Mouse (Mus musculus): Measurements from ENCODE around the gene Rab3gap2. TPM values are rescaled to one million over a fixed set of nuclear protein-coding genes. Genes with fewer than 3 reads are reported as not detected.
A peak's percentile ranks its signal among the peaks of the same experiment; 100 is the strongest.

The Rab3gap2 gene
- polyA plus RNA-seq, 1 experiment = 23.6 TPM

DNA sequence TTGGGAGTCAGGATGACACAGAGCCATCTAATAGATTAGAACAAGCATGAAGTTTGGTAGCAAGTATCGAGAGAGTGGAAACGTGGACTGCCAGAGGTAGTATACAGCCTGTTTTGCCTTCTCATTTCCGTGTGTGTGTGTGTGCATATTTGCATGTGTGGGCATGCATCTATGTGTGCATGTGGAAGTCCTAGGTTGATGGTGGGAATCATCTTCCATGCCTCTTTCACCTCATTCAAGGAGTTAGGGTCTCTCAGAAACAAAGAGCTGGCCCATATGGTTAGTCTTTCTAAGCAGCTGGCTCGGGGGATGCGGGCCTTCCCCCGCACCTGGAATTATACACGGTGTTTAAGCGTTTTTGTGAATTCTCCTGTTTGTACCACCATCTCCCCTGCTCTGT, 125.9 kb downstream of the Rab3gap2 start:
- Histone ChIP-seq H3K27me3 (ENCODE audit: control insufficient read depth, insufficient read depth, low read length) (no peaks in the 10 kb centered on the region), H3K4me1 (ENCODE audit: control insufficient read depth, insufficient read depth, insufficient read length, low read length) (peaks cover 7% of the 10 kb centered on the region; the same call in 1 of the 2 replicates), H3K36me3 (ENCODE audit: control insufficient read depth, insufficient read depth, low read length) (peaks cover 25% of the 10 kb centered on the region), H3K27ac (ENCODE audit: insufficient read depth, low read depth, low read length) (no peak overlapping the region), H3K4me3 (ENCODE audit: low read depth, low read length) (no peak overlapping the region)
- 95% methylated on average over 8 of the region's 8 CpGs for WGBS
- TF ChIP-seq POLR2A (IDR thresholded peaks at IDR 0.05; ENCODE audit: low read depth, low read length) (no peak), CTCF (IDR thresholded peaks at IDR 0.05; ENCODE audit: extremely low read depth, insufficient read length, insufficient replicate concordance, low read depth, low read length) (no peak)

- Histone ChIP-seq H3K27ac (ENCODE audit: insufficient read depth, low read depth, low read length) (no peak overlapping the region), H3K27me3 (ENCODE audit: control insufficient read depth, insufficient read depth, low read length) (no peaks in the 10 kb centered on the region), H3K36me3 (ENCODE audit: control insufficient read depth, insufficient read depth, low read length) (peaks cover 13% of the 10 kb centered on the region; the same call in 1 of the 2 replicates), H3K4me1 (ENCODE audit: control insufficient read depth, insufficient read depth, insufficient read length, low read length) (peaks cover 7% of the 10 kb centered on the region; the same call in 1 of the 2 replicates), H3K4me3 (ENCODE audit: low read depth, low read length) (no peak overlapping the region)
- 44% methylated on average over 5 of the region's 5 CpGs for WGBS
- TF ChIP-seq POLR2A (IDR thresholded peaks at IDR 0.05; ENCODE audit: low read depth, low read length) = no peak
These were observed 127.4 kb downstream of the Rab3gap2 start for GRCm38 (mm10) chr1:185331364-185331763.

- TF ChIP-seq CTCF (IDR thresholded peaks at IDR 0.05; ENCODE audit: extremely low read depth, insufficient read length, insufficient replicate concordance, low read depth, low read length) = no peak
- peak; percentile 91; the same call in 1 of the 2 replicates for TF ChIP-seq POLR2A (IDR thresholded peaks at IDR 0.05; ENCODE audit: low read depth, low read length)
These were observed 128.1 kb downstream of the Rab3gap2 start, which contains the start of gene Bpnt1 for GRCm38 (mm10) chr1:185331983-185332430. Gene Bpnt1, plus strand, starts transcription at chr1:185332149.

DNA sequence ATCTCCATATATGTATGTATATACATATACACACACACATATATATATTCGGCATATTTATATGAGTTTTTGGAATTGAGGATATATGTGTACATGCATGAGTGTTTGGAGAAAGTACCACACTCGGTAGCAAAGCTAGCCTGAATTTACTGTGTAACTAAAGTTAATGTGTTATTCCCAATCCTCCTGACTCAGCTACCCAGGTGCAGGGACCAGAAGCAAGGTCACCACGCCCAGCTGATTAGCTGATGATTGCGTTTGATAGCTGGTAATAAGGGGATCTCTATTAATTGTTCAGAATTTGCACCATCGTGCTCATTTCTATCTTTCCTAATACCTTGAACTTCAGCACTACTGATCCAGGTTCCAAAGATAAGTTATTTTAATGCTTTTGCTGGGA, 129.7 kb downstream of the Rab3gap2 start:
- Histone ChIP-seq H3K4me3 (ENCODE audit: low read depth, low read length) (no peak overlapping the region), H3K27me3 (ENCODE audit: control insufficient read depth, insufficient read depth, low read length) (no peaks in the 10 kb centered on the region), H3K27ac (ENCODE audit: insufficient read depth, low read depth, low read length) (peak overlapping the region; percentile 80; the same call in 1 of the 2 replicates), H3K36me3 (ENCODE audit: control insufficient read depth, insufficient read depth, low read length) (peaks cover 11% of the 10 kb centered on the region), H3K4me1 (ENCODE audit: control insufficient read depth, insufficient read depth, insufficient read length, low read length) (peaks cover 13% of the 10 kb centered on the region; the same call in 1 of the 2 replicates)
- WGBS = 30% methylated on average over 5 of the region's 5 CpGs
- TF ChIP-seq CTCF (IDR thresholded peaks at IDR 0.05; ENCODE audit: extremely low read depth, insufficient read length, insufficient replicate concordance, low read depth, low read length) (no peak), POLR2A (IDR thresholded peaks at IDR 0.05; ENCODE audit: low read depth, low read length) (no peak)

More at GRCm38 (mm10) chr1:185331983-185332430, 128.1 kb downstream of the Rab3gap2 start, which contains the start of gene Bpnt1:
- H3K4me3 ChIP-seq (ENCODE audit: low read depth, low read length) = peak within 1 kb of the TSS; percentile 96
- H3K27me3 ChIP-seq (ENCODE audit: control insufficient read depth, insufficient read depth, low read length) = no peaks in the 10 kb centered on the region
- peak within 1 kb of the TSS; percentile 84 for H3K27ac ChIP-seq (ENCODE audit: insufficient read depth, low read depth, low read length)
- H3K4me1 ChIP-seq (ENCODE audit: control insufficient read depth, insufficient read depth, insufficient read length, low read length) = peaks cover 8% of the 10 kb centered on the region; the same call in 1 of the 2 replicates
- WGBS = under 1% methylated on average over 32 of the region's 32 CpGs
- H3K36me3 ChIP-seq (ENCODE audit: control insufficient read depth, insufficient read depth, low read length) = peaks cover 7% of the 10 kb centered on the region; the same call in 1 of the 2 replicates

DNA sequence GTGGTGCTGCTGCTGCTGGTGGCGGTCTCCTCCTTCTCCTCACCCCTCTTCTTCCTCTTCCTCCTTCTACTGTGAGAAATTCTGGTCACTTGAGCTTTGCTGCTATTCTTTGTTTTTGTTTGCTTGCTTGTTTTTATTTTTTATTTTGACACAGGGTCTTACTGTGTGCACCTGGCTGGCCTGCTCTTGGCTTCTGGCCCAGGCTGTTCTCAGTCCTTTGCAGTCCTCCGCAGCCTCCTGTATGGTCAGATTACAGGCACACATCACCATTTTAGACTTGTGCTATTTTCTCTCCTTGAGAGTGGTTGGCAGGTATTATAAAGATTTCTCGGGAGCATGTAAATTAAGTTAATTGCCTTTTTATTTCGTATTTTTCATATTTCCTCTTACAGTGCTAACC, 130.2 kb downstream of the Rab3gap2 start:
- Histone ChIP-seq H3K4me1 (ENCODE audit: control insufficient read depth, insufficient read depth, insufficient read length, low read length) (peaks cover 13% of the 10 kb centered on the region; the same call in 1 of the 2 replicates), H3K27ac (ENCODE audit: insufficient read depth, low read depth, low read length) (peak overlapping the region; percentile 80), H3K36me3 (ENCODE audit: control insufficient read depth, insufficient read depth, low read length) (peaks cover 13% of the 10 kb centered on the region), H3K4me3 (ENCODE audit: low read depth, low read length) (peak overlapping the region; percentile 38), H3K27me3 (ENCODE audit: control insufficient read depth, insufficient read depth, low read length) (no peaks in the 10 kb centered on the region)
- 40% methylated on average over 4 of the region's 4 CpGs for WGBS
- TF ChIP-seq POLR2A (IDR thresholded peaks at IDR 0.05; ENCODE audit: low read depth, low read length) = no peak
- no peak for TF ChIP-seq CTCF (IDR thresholded peaks at IDR 0.05; ENCODE audit: extremely low read depth, insufficient read length, insufficient replicate concordance, low read depth, low read length)

- TF ChIP-seq POLR2A (IDR thresholded peaks at IDR 0.05; ENCODE audit: low read depth, low read length) (no peak), CTCF (IDR thresholded peaks at IDR 0.05; ENCODE audit: extremely low read depth, insufficient read length, insufficient replicate concordance, low read depth, low read length) (no peak)
- Histone ChIP-seq H3K27me3 (ENCODE audit: control insufficient read depth, insufficient read depth, low read length) (no peaks in the 10 kb centered on the region), H3K27ac (ENCODE audit: insufficient read depth, low read depth, low read length) (peak overlapping the region; percentile 80), H3K4me3 (ENCODE audit: low read depth, low read length) (no peak overlapping the region), H3K4me1 (ENCODE audit: control insufficient read depth, insufficient read depth, insufficient read length, low read length) (peaks cover 9% of the 10 kb centered on the region; the same call in 1 of the 2 replicates), H3K36me3 (ENCODE audit: control insufficient read depth, insufficient read depth, low read length) (peaks cover 22% of the 10 kb centered on the region)
- WGBS = 50% methylated on average over 6 of the region's 6 CpGs
These were observed 131.4 kb downstream of the Rab3gap2 start for GRCm38 (mm10) chr1:185335231-185335765.

Other genes starting within 250 kb of the Rab3gap2 start
- gene Mark1, start 204.5 kb upstream of the Rab3gap2 start, polyA plus RNA-seq (2012; rRNA removed) = 1.1 and 1.5 TPM in 2 replicates
- 7.9 and 9.0 TPM in 2 replicates for gene Iars2, start 125.3 kb downstream of the Rab3gap2 start, polyA plus RNA-seq (2012; rRNA removed)
- 323 and 340 TPM in 2 replicates for gene Bpnt1, start 128.0 kb downstream of the Rab3gap2 start, polyA plus RNA-seq (2012; rRNA removed)
- gene Eprs, start 158.9 kb downstream of the Rab3gap2 start, polyA plus RNA-seq (2012; rRNA removed) = 1.5 and 3.0 TPM in 2 replicates